ENCODE assay signal across 21 mouse cellular contexts in genomic region chr1:34284979-34285378, GRCm38 (mm10).
DNase-seq lines count a peak whose midpoint lies in the region; ATAC-seq lines count a peak whose summit lies in the region.
"Had no signal": no experiment of that assay in that cellular context is flagged by ENCODE, and none has a peak within 500 bp of the region (broad histone marks: within the 10 kb centered on the region; RNA-seq: fewer than 3 reads in every experiment).

No protein-coding gene starts in this region.

- H3K27ac ChIP-seq in embryonic facial prominence, embryonic 14.5 days (replicated peaks; ENCODE audit: low read depth, low read length) = no peak overlapping the region
- no peak overlapping the region for H3K27ac ChIP-seq in embryonic facial prominence, embryonic 10.5 days (replicated peaks)
- H3K27ac ChIP-seq in midbrain, embryonic 13.5 days = no peak overlapping the region
- H3K27ac ChIP-seq: embryonic facial prominence, embryonic 15.5 days; forebrain, embryonic 10.5 days; gastrocnemius, adult 2 months; hindbrain, embryonic 13.5 days; hindbrain, postnatal 0 days had no signal

- peaks cover 37% of the 10 kb centered on the region for H3K36me3 ChIP-seq in embryonic facial prominence, embryonic 14.5 days (ENCODE audit: control insufficient read depth, insufficient read depth, low read length)
- H3K36me3 ChIP-seq in embryonic facial prominence, embryonic 10.5 days (replicated peaks) = peaks cover 53% of the 10 kb centered on the region
- peaks cover 73% of the 10 kb centered on the region for H3K36me3 ChIP-seq in midbrain, embryonic 13.5 days

- peaks cover 7% of the 10 kb centered on the region; the same call in 1 of the 2 replicates for H3K4me1 ChIP-seq in embryonic facial prominence, embryonic 14.5 days (ENCODE audit: control insufficient read depth, insufficient read depth, low read length)
- H3K4me1 ChIP-seq in embryonic facial prominence, embryonic 10.5 days = no peaks in the 10 kb centered on the region
- H3K4me1 ChIP-seq in midbrain, embryonic 13.5 days (replicated peaks) = no peaks in the 10 kb centered on the region
- H3K4me1 ChIP-seq: forebrain, embryonic 10.5 days; hindbrain, embryonic 13.5 days had no signal

- DNase-seq in embryonic facial prominence, embryonic 14.5 days (ENCODE audit: low spot score) = peak; percentile 53
- no peak for DNase-seq in embryonic facial prominence, embryonic 10.5 days (ENCODE audit: low spot score)
- DNase-seq in kidney, postnatal 10 days = peak; percentile 23
- no peak for DNase-seq in kidney, postnatal 4 days
- peak; percentile 31 for DNase-seq in adrenal gland, postnatal 14 days
- DNase-seq: cerebellum, adult 18-20 months; cerebellum, adult 9-11 months; cerebellum, postnatal 36 days; gastrocnemius, adult 2 months; gastrocnemius, postnatal 25 days; heart, postnatal 10 days; kidney, adult 11 months; kidney, adult 9 months had no signal

- ATAC-seq in embryonic facial prominence, embryonic 14.5 days (ENCODE audit: low read depth) = no peak
- 0 out of 2 replicates have a peak, but pooled peaks have one; percentile 35 for ATAC-seq in megakaryocyte progenitor cell, adult 5-6 weeks (replicated peaks; ENCODE audit: poor library complexity)
- no peak for ATAC-seq in midbrain, embryonic 13.5 days
- ATAC-seq: forebrain, embryonic 14.5 days; hindbrain, postnatal 0 days had no signal

- no peaks in the 10 kb centered on the region for H3K9me3 ChIP-seq in embryonic facial prominence, embryonic 14.5 days (ENCODE audit: control insufficient read depth, low read length)
- no peaks in the 10 kb centered on the region for H3K9me3 ChIP-seq in embryonic facial prominence, embryonic 10.5 days
- H3K9me3 ChIP-seq in midbrain, embryonic 13.5 days = no peaks in the 10 kb centered on the region
- H3K9me3 ChIP-seq: embryonic facial prominence, embryonic 15.5 days; forebrain, embryonic 10.5 days; hindbrain, embryonic 13.5 days had no signal

- no peak overlapping the region for H3K9ac ChIP-seq in embryonic facial prominence, embryonic 14.5 days (ENCODE audit: low read depth, low read length)
- H3K9ac ChIP-seq in midbrain, embryonic 13.5 days (replicated peaks) = no peak overlapping the region
- H3K9ac ChIP-seq: embryonic facial prominence, embryonic 15.5 days; hindbrain, embryonic 13.5 days had no signal

- no peak overlapping the region for H3K4me2 ChIP-seq in embryonic facial prominence, embryonic 14.5 days (ENCODE audit: low read depth, low read length)
- no peak overlapping the region for H3K4me2 ChIP-seq in midbrain, embryonic 13.5 days (replicated peaks)
- H3K4me2 ChIP-seq: embryonic facial prominence, embryonic 15.5 days; hindbrain, embryonic 13.5 days had no signal

- H3K27me3 ChIP-seq in embryonic facial prominence, embryonic 14.5 days (replicated peaks; ENCODE audit: control insufficient read depth, insufficient read depth, low read length) = no peaks in the 10 kb centered on the region
- no peaks in the 10 kb centered on the region for H3K27me3 ChIP-seq in embryonic facial prominence, embryonic 10.5 days (replicated peaks; ENCODE audit: low read depth, poor library complexity, severe bottlenecking)
- no peaks in the 10 kb centered on the region for H3K27me3 ChIP-seq in midbrain, embryonic 13.5 days
- H3K27me3 ChIP-seq: embryonic facial prominence, embryonic 15.5 days; hindbrain, embryonic 13.5 days had no signal

- 78% methylated on average over 9 of the region's 9 CpGs for WGBS in embryonic facial prominence, embryonic 14.5 days
- WGBS in embryonic facial prominence, embryonic 10.5 days = 94% methylated on average over 9 of the region's 9 CpGs
- WGBS in midbrain, embryonic 13.5 days = 83% methylated on average over 9 of the region's 9 CpGs

- H3K4me3 ChIP-seq in embryonic facial prominence, embryonic 14.5 days (ENCODE audit: low read depth, low read length) = no peak overlapping the region
- H3K4me3 ChIP-seq in embryonic facial prominence, embryonic 10.5 days = no peak overlapping the region
- H3K4me3 ChIP-seq in midbrain, embryonic 13.5 days (replicated peaks) = no peak overlapping the region
- H3K4me3 ChIP-seq: embryonic facial prominence, embryonic 15.5 days; erythroblast, embryonic 14.5 days; forebrain, embryonic 10.5 days; gastrocnemius, adult 2 months; hindbrain, embryonic 13.5 days had no signal

Comparison
In these comparisons a context has a peak if more than half of its experiments do, and no peak if none do; other contexts are left out.
1. DNase-seq: peak in embryonic facial prominence, embryonic 14.5 days (single experiment), kidney, postnatal 10 days (single experiment) and adrenal gland, postnatal 14 days (single experiment); none in embryonic facial prominence, embryonic 10.5 days (single experiment) and kidney, postnatal 4 days (0 of 2).